Mouse (Mus musculus) liver, adult 2 months (tissue): ENCODE data around the gene Mxra7.

Source experiments
- CTCF ChIP-seq: fragments of 200-500 bp; IDR thresholded peaks from 2 replicates; pipeline ENCODE4 v1.5.1; 2011; ENCODE audit warnings: low read depth, low read length, control low read depth
- POLR2A ChIP-seq: fragments of 200-500 bp; IDR thresholded peaks from 2 replicates; pipeline ENCODE4 v1.6.1; 2011; ENCODE audit warnings: low read length, control low read depth; ENCODE audit not compliant: insufficient read depth; ENCODE audit errors: extremely low read depth

GRCm38 (mm10) chr11:116871538-116871937 lies 43.7 kb upstream of the Mxra7 start:
- no peak for TF ChIP-seq CTCF
- TF ChIP-seq POLR2A = no peak
